Mouse (Mus musculus): ENCODE data around the gene 2610507B11Rik.

- TF ChIP-seq POLR2A (IDR thresholded peaks at IDR 0.05; ENCODE audit: control insufficient read depth in 1 of 2, insufficient read depth in 1 of 2, low read depth in 1 of 2, low read length in 2 of 2, poor library complexity in 1 of 2): no peak
- TF ChIP-seq ELF1 (IDR thresholded peaks at IDR 0.05; ENCODE audit: low read depth, low read length): no peak
- no peak for TF ChIP-seq ZMIZ1 (IDR thresholded peaks at IDR 0.05; ENCODE audit: low read depth, low read length)
- no peak for TF ChIP-seq ETS1 (IDR thresholded peaks at IDR 0.05; ENCODE audit: low read depth, low read length)
- no peak for TF ChIP-seq SIN3A (IDR thresholded peaks at IDR 0.05; ENCODE audit: low read length)
- TF ChIP-seq TBP (IDR thresholded peaks at IDR 0.05; ENCODE audit: low read depth, low read length): no peak
- no peak for TF ChIP-seq MAZ (IDR thresholded peaks at IDR 0.05; ENCODE audit: low read depth, low read length)
- no peak for TF ChIP-seq MAFK (IDR thresholded peaks at IDR 0.05; ENCODE audit: borderline replicate concordance, low read depth, low read length)
- no peak for TF ChIP-seq CTCF (IDR thresholded peaks at IDR 0.05 in 2 of 3, conservative IDR thresholded peaks at IDR 0.05 in 1 of 3; ENCODE audit: control insufficient read depth in 1 of 3, insufficient read depth in 1 of 3, low read depth in 2 of 3, low read length in 3 of 3, poor library complexity in 1 of 3, severe bottlenecking in 1 of 3)
- no peak for TF ChIP-seq JUND (IDR thresholded peaks at IDR 0.05; ENCODE audit: low read depth, low read length)
- no peak for TF ChIP-seq SMC3 (IDR thresholded peaks at IDR 0.05; ENCODE audit: low read depth, low read length)
- no peak for TF ChIP-seq RCOR1 (IDR thresholded peaks at IDR 0.05; ENCODE audit: low read depth, low read length)
- TF ChIP-seq ZKSCAN1 (IDR thresholded peaks at IDR 0.05; ENCODE audit: low read depth, low read length): no peak
- no peak for TF ChIP-seq ZNF384 (IDR thresholded peaks at IDR 0.05; ENCODE audit: low read depth, low read length)
Measured at GRCm38 (mm10) chr11:78310861-78311511, 49.4 kb downstream of the 2610507B11Rik start.

Measured in MEL (cell line).